Mouse (Mus musculus): Measurements from ENCODE around the gene Dpf2. TPM values are rescaled to one million over a fixed set of nuclear protein-coding genes. Genes with fewer than 3 reads are reported as not detected.

Gene Dpf2
- total and polyA plus RNA-seq, 3 experiments: 68.8 to 196 (median 126) TPM

DNA sequence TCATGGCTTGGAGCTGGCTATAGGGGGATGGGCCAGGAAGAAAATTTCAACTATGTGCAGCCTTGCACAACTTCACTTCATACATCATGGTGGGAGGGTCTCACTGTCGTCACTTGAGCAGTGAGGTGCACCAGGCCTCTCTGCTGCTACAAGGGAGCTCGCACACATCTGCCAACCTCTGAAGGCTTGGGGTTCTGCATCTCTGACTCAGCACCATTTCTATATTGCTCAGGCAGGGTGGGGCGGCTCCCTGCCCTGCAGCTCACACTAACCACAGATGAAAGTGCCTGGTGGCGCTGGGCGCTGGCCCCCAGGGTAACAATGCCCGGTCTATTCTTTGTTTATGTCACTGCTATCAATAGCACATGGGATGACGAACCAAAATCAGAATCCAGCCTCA is 32.2 kb upstream of the Dpf2 start:
- Histone ChIP-seq H3K27me3 (ENCODE audit: insufficient read depth, low read length) (no peaks in the 10 kb centered on the region), H3K9me3 (replicated peaks) (no peaks in the 10 kb centered on the region), H3K36me3 (replicated peaks) (peaks cover 98% of the 10 kb centered on the region), H3K4me3 (ENCODE audit: low read depth, low read length) (no peak overlapping the region), H3K4me1 (ENCODE audit: insufficient read depth, low read depth, low read length) (peaks cover 18% of the 10 kb centered on the region)
- DNase-seq (ENCODE audit: low spot score) (peak; percentile 36), ATAC-seq (ENCODE audit: extremely low read depth, insufficient number of reproducible peaks, low FRiP score, poor library complexity, severe bottlenecking) (peak; percentile 54)
- TF ChIP-seq GATA2 (IDR thresholded peaks at IDR 0.05; ENCODE audit: borderline replicate concordance, low read depth, low read length) (no peak), CTCF (IDR thresholded peaks at IDR 0.05; ENCODE audit: low read depth, low read length) (no peak), TAL1 (conservative IDR thresholded peaks at IDR 0.05; ENCODE audit: low read depth, low read length) (no peak), POLR2AphosphoS5 (IDR thresholded peaks at IDR 0.05; ENCODE audit: insufficient replicate concordance, low read depth, low read length) (no peak), GATA1 (IDR thresholded peaks at IDR 0.05; ENCODE audit: borderline replicate concordance, low read length) (no peak)

DNA sequence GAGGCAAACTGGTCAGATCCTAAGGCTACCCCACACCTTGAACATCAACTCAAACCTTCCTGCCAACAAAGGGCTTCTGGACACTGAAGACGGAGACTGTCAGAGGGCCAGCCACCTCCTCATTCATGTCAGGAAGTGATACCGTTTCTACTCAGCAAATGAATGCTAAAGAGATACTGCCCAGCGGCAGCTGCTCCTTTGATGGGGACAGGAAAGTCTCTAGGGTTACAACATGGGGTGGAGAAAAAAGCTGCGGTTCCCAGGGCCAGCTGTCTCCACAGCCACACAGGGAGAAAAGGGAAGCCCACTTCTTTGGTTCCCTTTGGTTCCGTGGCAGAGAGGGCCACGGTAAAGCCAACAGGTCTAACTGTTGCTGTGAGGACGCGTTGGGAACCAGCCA is 31.3 kb upstream of the Dpf2 start:
- H3K36me3 ChIP-seq (replicated peaks): peaks cover 98% of the 10 kb centered on the region
- peaks cover 20% of the 10 kb centered on the region for H3K4me1 ChIP-seq (ENCODE audit: insufficient read depth, low read depth, low read length)
- no peaks in the 10 kb centered on the region for H3K9me3 ChIP-seq (replicated peaks)
- no peak for ATAC-seq (ENCODE audit: extremely low read depth, insufficient number of reproducible peaks, low FRiP score, poor library complexity, severe bottlenecking)
- no peaks in the 10 kb centered on the region for H3K27me3 ChIP-seq (ENCODE audit: insufficient read depth, low read length)
- no peak overlapping the region for H3K4me3 ChIP-seq (ENCODE audit: low read depth, low read length)
- DNase-seq (ENCODE audit: low spot score): no peak
- TF ChIP-seq GATA2 (IDR thresholded peaks at IDR 0.05; ENCODE audit: borderline replicate concordance, low read depth, low read length) (no peak), CTCF (IDR thresholded peaks at IDR 0.05; ENCODE audit: low read depth, low read length) (no peak), POLR2AphosphoS5 (IDR thresholded peaks at IDR 0.05; ENCODE audit: insufficient replicate concordance, low read depth, low read length) (no peak), GATA1 (IDR thresholded peaks at IDR 0.05; ENCODE audit: borderline replicate concordance, low read length) (no peak), TAL1 (conservative IDR thresholded peaks at IDR 0.05; ENCODE audit: low read depth, low read length) (no peak)

- no peaks in the 10 kb centered on the region for H3K9me3 ChIP-seq (replicated peaks)
- no peaks in the 10 kb centered on the region for H3K27me3 ChIP-seq (ENCODE audit: insufficient read depth, low read length)
- no peak for TF ChIP-seq GATA2 (IDR thresholded peaks at IDR 0.05; ENCODE audit: borderline replicate concordance, low read depth, low read length)
- TF ChIP-seq POLR2AphosphoS5 (IDR thresholded peaks at IDR 0.05; ENCODE audit: insufficient replicate concordance, low read depth, low read length): no peak
- TF ChIP-seq CTCF (IDR thresholded peaks at IDR 0.05; ENCODE audit: low read depth, low read length): no peak
- TF ChIP-seq TAL1 (conservative IDR thresholded peaks at IDR 0.05; ENCODE audit: low read depth, low read length): no peak
- no peak for TF ChIP-seq GATA1 (IDR thresholded peaks at IDR 0.05; ENCODE audit: borderline replicate concordance, low read length)
- H3K4me1 ChIP-seq (ENCODE audit: insufficient read depth, low read depth, low read length): peaks cover 24% of the 10 kb centered on the region
- ATAC-seq (ENCODE audit: extremely low read depth, insufficient number of reproducible peaks, low FRiP score, poor library complexity, severe bottlenecking) (no peak), DNase-seq (ENCODE audit: low spot score) (no peak)
- no peak overlapping the region for H3K4me3 ChIP-seq (ENCODE audit: low read depth, low read length)
- peaks cover 96% of the 10 kb centered on the region for H3K36me3 ChIP-seq (replicated peaks)
These were observed 30.6 kb upstream of the Dpf2 start for GRCm38 (mm10) chr19:5943404-5943803.

DNA sequence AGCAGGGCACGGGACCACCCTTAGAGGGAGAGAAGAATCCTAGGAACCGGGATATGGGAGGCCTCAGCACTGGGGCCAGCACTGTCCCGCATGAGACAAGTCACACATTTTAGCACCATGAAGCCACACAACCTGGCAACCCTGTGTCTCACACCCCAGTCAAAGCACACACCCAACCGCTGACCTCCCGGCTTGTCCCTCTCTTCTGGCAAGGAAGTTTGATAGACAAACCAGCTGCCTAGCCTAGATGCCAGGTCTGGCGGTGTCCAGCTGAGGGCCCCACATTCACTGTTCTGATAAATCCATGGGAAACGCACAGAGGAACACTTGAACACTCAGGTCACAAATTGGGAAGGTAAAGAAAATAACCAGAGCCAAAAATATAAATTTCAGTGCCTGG is 29.8 kb upstream of the Dpf2 start:
- DNase-seq (ENCODE audit: low spot score): no peak
- peaks cover 96% of the 10 kb centered on the region for H3K36me3 ChIP-seq (replicated peaks)
- H3K27me3 ChIP-seq (ENCODE audit: insufficient read depth, low read length): no peaks in the 10 kb centered on the region; the same call in 1 of the 2 replicates
- H3K9me3 ChIP-seq (replicated peaks): no peaks in the 10 kb centered on the region
- no peak overlapping the region for H3K4me3 ChIP-seq (ENCODE audit: low read depth, low read length)
- peaks cover 31% of the 10 kb centered on the region for H3K4me1 ChIP-seq (ENCODE audit: insufficient read depth, low read depth, low read length)
- no peak for ATAC-seq (ENCODE audit: extremely low read depth, insufficient number of reproducible peaks, low FRiP score, poor library complexity, severe bottlenecking)
- TF ChIP-seq GATA1 (IDR thresholded peaks at IDR 0.05; ENCODE audit: borderline replicate concordance, low read length) (no peak), TAL1 (conservative IDR thresholded peaks at IDR 0.05; ENCODE audit: low read depth, low read length) (no peak), CTCF (IDR thresholded peaks at IDR 0.05; ENCODE audit: low read depth, low read length) (no peak), POLR2AphosphoS5 (IDR thresholded peaks at IDR 0.05; ENCODE audit: insufficient replicate concordance, low read depth, low read length) (no peak), GATA2 (IDR thresholded peaks at IDR 0.05; ENCODE audit: borderline replicate concordance, low read depth, low read length) (no peak)

DNA sequence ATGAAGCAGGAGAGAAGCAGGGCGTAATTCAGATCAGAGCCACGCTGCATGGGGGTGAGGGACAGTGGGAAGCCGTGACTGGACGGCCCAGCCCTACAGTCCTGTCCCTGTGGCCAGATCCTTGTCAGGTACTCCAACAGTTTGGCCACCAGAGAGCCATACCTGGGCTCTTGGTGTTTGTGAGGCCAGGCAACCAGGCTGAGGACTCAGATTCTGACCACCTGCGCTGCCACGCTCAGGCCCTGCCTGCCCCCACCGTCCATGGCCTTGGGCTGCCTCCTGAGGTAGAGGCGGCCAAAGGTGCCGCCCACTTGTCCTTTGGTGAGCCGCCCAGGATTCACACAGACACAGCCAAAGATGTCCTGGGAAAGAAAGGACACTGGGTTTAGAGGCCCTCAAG is 27.8 kb upstream of the Dpf2 start:
- Histone ChIP-seq H3K4me3 (ENCODE audit: low read depth, low read length) (no peak overlapping the region), H3K27me3 (ENCODE audit: insufficient read depth, low read length) (no peaks in the 10 kb centered on the region; the same call in 1 of the 2 replicates), H3K9me3 (replicated peaks) (no peaks in the 10 kb centered on the region), H3K4me1 (ENCODE audit: insufficient read depth, low read depth, low read length) (peaks cover 28% of the 10 kb centered on the region), H3K36me3 (replicated peaks) (peaks cover 82% of the 10 kb centered on the region)
- no peak for DNase-seq (ENCODE audit: low spot score)
- ATAC-seq (ENCODE audit: extremely low read depth, insufficient number of reproducible peaks, low FRiP score, poor library complexity, severe bottlenecking): no peak
- TF ChIP-seq GATA1 (IDR thresholded peaks at IDR 0.05; ENCODE audit: borderline replicate concordance, low read length): no peak
- TF ChIP-seq GATA2 (IDR thresholded peaks at IDR 0.05; ENCODE audit: borderline replicate concordance, low read depth, low read length): no peak
- TF ChIP-seq TAL1 (conservative IDR thresholded peaks at IDR 0.05; ENCODE audit: low read depth, low read length): no peak
- TF ChIP-seq CTCF (IDR thresholded peaks at IDR 0.05; ENCODE audit: low read depth, low read length): no peak
- no peak for TF ChIP-seq POLR2AphosphoS5 (IDR thresholded peaks at IDR 0.05; ENCODE audit: insufficient replicate concordance, low read depth, low read length)

DNA sequence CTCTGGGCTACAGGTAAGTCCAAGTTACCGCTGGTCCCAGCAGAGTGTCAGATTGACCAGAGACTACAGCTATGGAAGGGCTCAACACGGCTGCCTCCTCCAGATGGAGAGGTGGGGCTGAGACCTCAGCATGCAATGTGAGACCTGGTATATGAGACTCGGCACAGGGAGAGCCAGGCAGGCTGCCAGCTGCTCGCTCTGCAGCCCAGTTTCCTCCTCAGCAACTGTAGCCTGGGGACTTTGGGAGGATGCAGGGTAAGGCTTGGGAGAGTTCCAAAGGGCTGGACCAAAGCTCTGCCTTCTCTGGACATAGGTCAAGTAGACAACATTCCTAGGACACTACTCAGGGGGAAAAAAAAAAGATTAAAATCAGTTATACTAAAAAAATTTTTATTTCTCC is 27.4 kb upstream of the Dpf2 start:
- TF ChIP-seq GATA1 (IDR thresholded peaks at IDR 0.05; ENCODE audit: borderline replicate concordance, low read length): no peak
- no peak for TF ChIP-seq POLR2AphosphoS5 (IDR thresholded peaks at IDR 0.05; ENCODE audit: insufficient replicate concordance, low read depth, low read length)
- TF ChIP-seq TAL1 (conservative IDR thresholded peaks at IDR 0.05; ENCODE audit: low read depth, low read length): no peak
- no peak for TF ChIP-seq GATA2 (IDR thresholded peaks at IDR 0.05; ENCODE audit: borderline replicate concordance, low read depth, low read length)
- no peak for TF ChIP-seq CTCF (IDR thresholded peaks at IDR 0.05; ENCODE audit: low read depth, low read length)
- Histone ChIP-seq H3K27me3 (ENCODE audit: insufficient read depth, low read length) (peaks cover 4% of the 10 kb centered on the region), H3K36me3 (replicated peaks) (peaks cover 77% of the 10 kb centered on the region), H3K4me1 (ENCODE audit: insufficient read depth, low read depth, low read length) (peaks cover 26% of the 10 kb centered on the region), H3K9me3 (replicated peaks) (no peaks in the 10 kb centered on the region), H3K4me3 (ENCODE audit: low read depth, low read length) (no peak overlapping the region)
- ATAC-seq (ENCODE audit: extremely low read depth, insufficient number of reproducible peaks, low FRiP score, poor library complexity, severe bottlenecking) (no peak), DNase-seq (ENCODE audit: low spot score) (no peak)

Measured in G1E (cell line).